8 mouse cellular contexts compared by ENCODE assay signal in the genomic region with DNA sequence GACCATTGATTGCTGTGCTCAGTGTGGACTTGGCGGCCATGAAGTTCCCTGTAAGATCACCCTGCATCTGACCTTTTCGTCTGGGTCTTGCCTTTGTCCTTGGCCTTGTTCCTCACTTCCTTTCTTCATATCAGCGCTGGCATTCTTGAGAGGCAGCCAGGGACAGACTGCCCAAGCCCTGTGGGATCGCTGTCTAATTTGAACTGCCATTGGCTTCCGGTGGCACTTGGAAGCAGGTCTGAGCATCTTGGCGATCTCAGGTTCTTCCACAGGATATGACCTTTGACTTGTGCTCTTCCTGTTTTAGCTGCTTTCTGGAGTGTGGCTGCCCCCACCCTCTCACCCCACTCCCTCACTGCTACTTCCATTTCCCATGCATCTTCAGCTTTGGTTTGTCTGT.
DNase-seq lines count a peak whose midpoint lies in the region; ATAC-seq and TF ChIP-seq lines count a peak whose summit lies in the region.
"Had no signal": no experiment of that assay in that cellular context is flagged by ENCODE, and none has a peak within 500 bp of the region (broad histone marks: within the 10 kb centered on the region; RNA-seq: fewer than 3 reads in every experiment).

No protein-coding gene starts in this region.

- intact Hi-C loops in gastrocnemius, postnatal 14 days (cut with DNase I; ENCODE audit: low total_unique reads), result no loop called here
- intact Hi-C loops in left cerebral cortex, adult 2 months (cut with DNase I), result no loop called here

- WGBS in kidney, embryonic 14.5 days, result 37% methylated on average over 6 of the region's 6 CpGs
- 92% methylated on average over 6 of the region's 6 CpGs for WGBS in midbrain, embryonic 13.5 days

- no peaks in the 10 kb centered on the region for H3K9me3 ChIP-seq in kidney, embryonic 14.5 days (ENCODE audit: control insufficient read depth, low read length)
- no peaks in the 10 kb centered on the region for H3K9me3 ChIP-seq in midbrain, embryonic 13.5 days

- H3K4me2 ChIP-seq in kidney, embryonic 14.5 days (replicated peaks; ENCODE audit: low read depth, low read length), result no peak overlapping the region
- H3K4me2 ChIP-seq in midbrain, embryonic 13.5 days (replicated peaks), result no peak overlapping the region

- H3K4me1 ChIP-seq in kidney, embryonic 14.5 days (ENCODE audit: control insufficient read depth, insufficient read depth, low read length), result 0 out of 2 replicates have a peak, but pooled peaks cover 6% of the 10 kb centered on the region
- peaks cover 5% of the 10 kb centered on the region; the same call in 1 of the 2 replicates for H3K4me1 ChIP-seq in midbrain, embryonic 13.5 days (replicated peaks)

- H3K36me3 ChIP-seq in kidney, embryonic 14.5 days (ENCODE audit: control insufficient read depth, insufficient read depth, low read length), result no peaks in the 10 kb centered on the region
- H3K36me3 ChIP-seq in midbrain, embryonic 13.5 days, result no peaks in the 10 kb centered on the region

- no peak overlapping the region for H3K9ac ChIP-seq in kidney, embryonic 14.5 days (ENCODE audit: low read depth, low read length)
- H3K9ac ChIP-seq in midbrain, embryonic 13.5 days (replicated peaks), result no peak overlapping the region

- peak; percentile 45 for DNase-seq in kidney, adult 18-20 months
- peak; percentile 23 for DNase-seq in gastrocnemius, postnatal 14 days
- DNase-seq in kidney, postnatal 14 days, result peak; percentile 73
- DNase-seq in left cerebral cortex, adult 2 months (ENCODE audit: extremely low spot score in 1 of 2, low spot score in 2 of 2), result no peak

- no peak for ATAC-seq in kidney, embryonic 14.5 days (ENCODE audit: low FRiP score, low TSS enrichment)
- no peak for ATAC-seq in megakaryocyte, adult 5-6 weeks (ENCODE audit: poor library complexity, severe bottlenecking)
- no peak for ATAC-seq in midbrain, embryonic 13.5 days
- ATAC-seq: forebrain, embryonic 14.5 days had no signal

- no peak overlapping the region for H3K4me3 ChIP-seq in kidney, embryonic 14.5 days (ENCODE audit: low read length)
- no peak overlapping the region for H3K4me3 ChIP-seq in midbrain, embryonic 13.5 days (replicated peaks)
- H3K4me3 ChIP-seq in left cerebral cortex, adult 2 months, result no peak overlapping the region

- TF ChIP-seq CTCF in left cerebral cortex, adult 2 months (IDR thresholded peaks at IDR 0.05), result no peak

- no peak overlapping the region for H3K27ac ChIP-seq in kidney, embryonic 14.5 days (ENCODE audit: low read depth, low read length)
- H3K27ac ChIP-seq in midbrain, embryonic 13.5 days, result no peak overlapping the region
- no peak overlapping the region for H3K27ac ChIP-seq in left cerebral cortex, adult 2 months

- no peaks in the 10 kb centered on the region for H3K27me3 ChIP-seq in kidney, embryonic 14.5 days (ENCODE audit: control insufficient read depth, insufficient read depth, low read length)
- no peaks in the 10 kb centered on the region for H3K27me3 ChIP-seq in midbrain, embryonic 13.5 days

Comparison
In these comparisons a context has a peak if more than half of its experiments do, and no peak if none do; other contexts are left out.
1. DNase-seq: peak in kidney, adult 18-20 months (single experiment), gastrocnemius, postnatal 14 days (single experiment) and kidney, postnatal 14 days (single experiment); none in left cerebral cortex, adult 2 months (0 of 2).